Mouse (Mus musculus) lung, adult 2 months (tissue): ENCODE results near the gene Mrpl38. TPM values are rescaled to one million over a fixed set of nuclear protein-coding genes. Genes with fewer than 3 reads are reported as not detected.

ENCODE experiments used
- DNase-seq: peaks from one replicate; pipeline ENCODE4 v3.0.0; 2022
- H3K4me1 ChIP-seq: fragments of 200-500 bp; 2 replicates; pipeline ENCODE4 v1.6.1; 2011; ENCODE audit warnings: low read length; ENCODE audit not compliant: control insufficient read depth, insufficient read depth
- H3K4me3 ChIP-seq: fragments of 200-500 bp; replicated peaks from 2 replicates; pipeline ENCODE3; 2011; ENCODE audit warnings: low read depth, mild to moderate bottlenecking, control low read depth, low read length; ENCODE audit errors: extremely low read depth
- CTCF ChIP-seq: fragments of 200-500 bp; IDR thresholded peaks from 2 replicates; pipeline ENCODE4 v1.5.1; 2011; ENCODE audit warnings: mild to moderate bottlenecking, low read length, control low read depth; ENCODE audit not compliant: insufficient read depth
- POLR2A ChIP-seq: fragments of 200-500 bp; IDR thresholded peaks from 2 replicates; pipeline ENCODE4 v1.6.1; 2011; ENCODE audit warnings: low read depth, mild to moderate bottlenecking, control low read depth, low read length, borderline replicate concordance; ENCODE audit errors: extremely low read depth
- WGBS: fragments of 180-500 bp; shearing (Covaris S2); methylation state at CpG from one replicate; pipeline ENCODE4 v1.1.7; 2018; 5-methylcytosine and 5-hydroxymethylcytosine counted together
- polyA plus RNA-seq: library from polyadenylated mRNA; depleted of rRNA; stranded (reverse); fragments of >200 nt; gene quantifications from 2 replicates; pipeline ENCODE4 v1.2.3, GENCODE M21; 2012

Mrpl38 gene
- polyA plus RNA-seq, 1 experiment = 41.3 TPM

DNA sequence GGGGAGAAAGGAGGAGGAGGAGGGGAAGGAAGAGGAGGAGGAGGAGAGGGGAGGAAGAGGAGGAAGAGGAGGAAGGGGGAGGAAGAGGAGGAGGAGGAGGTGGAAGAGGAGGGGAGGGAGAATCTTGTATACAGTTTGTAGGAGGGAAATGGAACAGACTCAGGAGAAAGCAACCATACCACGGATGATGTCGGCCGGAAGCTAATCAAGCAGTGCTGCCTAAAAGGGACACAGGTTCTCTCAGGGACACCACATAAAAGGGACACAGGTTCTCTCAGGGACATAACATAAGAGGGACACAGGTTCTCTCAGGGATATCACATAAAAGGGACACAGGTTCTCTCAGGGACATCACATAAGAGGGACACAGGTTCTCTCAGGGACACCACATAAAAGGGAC is 30.5 kb upstream of the Mrpl38 start:
- WGBS = 71% methylated on average over 3 of the region's 3 CpGs
- H3K4me1 ChIP-seq = peaks cover 3% of the 10 kb centered on the region; the same call in 1 of the 2 replicates
- TF ChIP-seq CTCF (no peak), POLR2A (no peak)
- H3K4me3 ChIP-seq = no peak overlapping the region
- no peak for DNase-seq

GRCm38 (mm10) chr11:116167884-116168439 is 29.3 kb upstream of the Mrpl38 start, which contains the start of gene Fbf1:
Gene Fbf1, minus strand, starts transcription at chr11:116168166.
- TF ChIP-seq POLR2A (peak; percentile 92), CTCF (no peak)
- Histone ChIP-seq H3K4me3 (peak within 1 kb of the TSS; percentile 87), H3K4me1 (peaks cover 3% of the 10 kb centered on the region; the same call in 1 of the 2 replicates)
- WGBS = under 1% methylated on average over 40 of the region's 40 CpGs
- DNase-seq = peak; percentile 91

DNA sequence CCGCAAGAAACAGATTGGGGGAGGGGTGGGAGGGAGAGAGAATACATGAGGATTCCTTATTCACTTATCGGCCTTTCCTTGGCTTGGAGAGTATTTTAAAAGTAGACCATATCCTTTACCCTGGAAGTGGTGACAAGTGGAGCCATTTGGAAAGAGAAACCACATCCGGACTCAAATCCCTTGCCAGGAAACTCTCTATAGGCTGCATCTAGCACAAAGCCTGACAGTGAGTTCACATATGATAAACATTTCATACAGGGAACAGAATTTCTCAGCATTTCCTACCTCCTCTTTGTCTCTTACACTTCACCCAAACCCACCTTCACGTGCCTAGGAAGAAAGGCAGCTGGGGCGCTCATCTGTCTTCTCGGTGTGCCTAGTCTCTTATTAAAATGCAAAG is 28.6 kb upstream of the Mrpl38 start:
- no peak for TF ChIP-seq CTCF
- TF ChIP-seq POLR2A = no peak
- WGBS = 5% methylated on average over 6 of the region's 6 CpGs
- Histone ChIP-seq H3K4me3 (peak overlapping the region; percentile 87), H3K4me1 (peaks cover 3% of the 10 kb centered on the region; the same call in 1 of the 2 replicates)
- DNase-seq = no peak

GRCm38 (mm10) chr11:116163002-116163401 is 24.3 kb upstream of the Mrpl38 start:
- Histone ChIP-seq H3K4me3 (no peak overlapping the region), H3K4me1 (peaks cover 3% of the 10 kb centered on the region; the same call in 1 of the 2 replicates)
- WGBS = 43% methylated on average over 9 of the region's 9 CpGs
- no peak for DNase-seq
- TF ChIP-seq CTCF = no peak
- no peak for TF ChIP-seq POLR2A

DNA sequence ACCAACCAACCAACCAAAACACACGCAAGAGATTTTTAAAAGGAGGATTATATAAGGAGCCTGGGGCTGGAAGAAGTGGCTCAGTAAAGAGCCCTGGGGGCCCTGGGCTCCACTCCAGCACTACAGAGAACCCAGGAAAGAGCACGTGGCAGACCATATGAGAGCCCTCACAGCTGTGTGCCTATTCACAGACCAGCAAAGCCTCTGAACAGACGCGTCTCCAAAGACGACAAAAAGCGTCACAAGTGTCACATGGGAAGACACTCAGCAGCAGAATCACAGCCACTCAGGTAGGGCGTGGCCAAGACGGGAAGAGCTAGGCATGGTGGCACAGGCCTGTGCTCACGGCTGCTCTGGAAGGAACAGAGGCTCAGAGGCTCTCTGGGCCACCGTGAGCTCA is 23.5 kb upstream of the Mrpl38 start:
- H3K4me3 ChIP-seq = no peak overlapping the region
- no peaks in the 10 kb centered on the region for H3K4me1 ChIP-seq
- no peak for DNase-seq
- no peak for TF ChIP-seq CTCF
- no peak for TF ChIP-seq POLR2A
- WGBS = 72% methylated on average over 10 of the region's 10 CpGs

GRCm38 (mm10) chr11:116161312-116161711 is 22.6 kb upstream of the Mrpl38 start:
- H3K4me1 ChIP-seq = no peaks in the 10 kb centered on the region
- no peak for DNase-seq
- TF ChIP-seq POLR2A (no peak), CTCF (no peak)
- 63% methylated on average over 12 of the region's 12 CpGs for WGBS
- H3K4me3 ChIP-seq = no peak overlapping the region

- TF ChIP-seq CTCF = no peak
- TF ChIP-seq POLR2A = no peak
- Histone ChIP-seq H3K4me1 (no peaks in the 10 kb centered on the region), H3K4me3 (no peak overlapping the region)
- DNase-seq = no peak
- WGBS = 98% methylated on average over 2 of the region's 2 CpGs
These were observed 12.3 kb upstream of the Mrpl38 start for GRCm38 (mm10) chr11:116150960-116151359.

DNA sequence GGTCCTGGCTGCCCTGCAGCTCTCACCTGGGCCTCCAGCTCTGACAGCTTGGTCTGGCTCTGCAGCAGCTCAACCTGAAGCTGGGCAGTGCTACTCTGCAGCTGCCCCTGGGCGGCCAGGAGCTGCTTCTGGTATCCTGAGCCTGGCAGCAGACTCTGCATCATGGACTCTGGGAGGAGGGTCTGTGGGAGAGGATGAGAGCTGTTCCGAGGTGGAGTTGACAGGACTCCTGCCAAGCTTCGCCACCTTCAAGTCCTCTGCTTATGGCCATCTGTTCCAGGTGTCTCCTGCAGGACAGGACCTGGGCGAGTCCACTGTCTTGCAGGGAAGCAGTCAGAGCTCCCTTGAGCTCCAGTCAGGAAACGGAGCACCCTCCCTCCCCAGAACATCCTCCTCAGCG is 10.7 kb upstream of the Mrpl38 start:
- TF ChIP-seq POLR2A (no peak), CTCF (no peak)
- Histone ChIP-seq H3K4me1 (0 out of 2 replicates have a peak, but pooled peaks cover 2% of the 10 kb centered on the region), H3K4me3 (no peak overlapping the region)
- DNase-seq = no peak
- WGBS = 83% methylated on average over 6 of the region's 6 CpGs

DNA sequence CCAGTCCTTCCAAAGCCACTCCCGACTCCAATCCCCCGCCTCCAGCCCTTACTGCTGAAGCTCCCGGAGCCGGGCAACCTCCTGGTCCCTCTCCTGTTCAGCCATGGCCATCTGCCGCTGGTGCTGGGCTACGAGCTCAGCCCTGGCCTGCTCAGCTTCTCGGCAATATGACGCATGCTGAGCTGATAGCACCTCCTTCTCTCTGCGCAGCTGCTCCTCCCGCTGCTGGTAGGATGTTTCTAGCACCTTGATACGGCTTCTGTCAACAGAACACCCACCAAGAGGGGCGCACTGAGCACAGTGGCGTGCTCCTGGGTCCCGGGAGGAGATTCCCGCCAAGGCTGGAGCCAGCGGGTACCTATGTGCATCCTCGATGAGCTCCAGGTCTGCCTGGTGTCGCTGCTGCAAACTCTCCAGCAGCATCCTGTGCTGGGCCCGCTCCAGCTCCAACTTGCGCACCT is 10.1 kb upstream of the Mrpl38 start:
- WGBS = 67% methylated on average over 20 of the region's 20 CpGs
- TF ChIP-seq CTCF = no peak
- no peak for TF ChIP-seq POLR2A

More for the DNA sequence above, 10.1 kb upstream of the Mrpl38 start:
- Histone ChIP-seq H3K4me1 (0 out of 2 replicates have a peak, but pooled peaks cover 2% of the 10 kb centered on the region), H3K4me3 (no peak overlapping the region)
- DNase-seq = no peak
